Mouse (Mus musculus): ENCODE measurements around the gene Duoxa1.
"Not testable (repeated sequence)": the region's sequence is repeated elsewhere in the genome, so short reads cannot be mapped to it uniquely, and the experiment has no call there.

Gene Duoxa1

DNA sequence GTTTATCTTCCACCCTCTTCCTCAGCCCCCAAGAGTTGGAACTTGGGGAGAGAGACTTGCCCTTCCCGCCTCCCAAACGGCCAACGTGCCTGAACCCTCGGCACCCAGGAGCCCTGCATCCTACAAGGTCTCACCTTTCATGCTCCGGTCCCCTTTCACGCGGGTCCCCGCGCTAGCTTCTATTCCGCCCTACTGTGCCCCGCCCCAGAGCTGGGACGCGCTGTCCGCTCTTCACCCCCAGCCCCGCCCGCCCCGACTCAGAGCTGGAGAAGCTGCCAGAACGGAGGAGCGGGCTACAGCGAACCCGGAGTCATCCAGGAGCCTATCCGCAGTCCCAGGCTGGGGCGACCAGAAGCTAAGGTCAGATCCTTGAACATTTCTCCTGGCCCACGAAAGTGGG, at the start of gene Duoxa1:
TSS of gene Duoxa1 (minus strand) at position 195 of the 400 bp plus-strand sequence.
- DNase-seq (ENCODE audit: low spot score in 2 of 2), result no peak

DNA sequence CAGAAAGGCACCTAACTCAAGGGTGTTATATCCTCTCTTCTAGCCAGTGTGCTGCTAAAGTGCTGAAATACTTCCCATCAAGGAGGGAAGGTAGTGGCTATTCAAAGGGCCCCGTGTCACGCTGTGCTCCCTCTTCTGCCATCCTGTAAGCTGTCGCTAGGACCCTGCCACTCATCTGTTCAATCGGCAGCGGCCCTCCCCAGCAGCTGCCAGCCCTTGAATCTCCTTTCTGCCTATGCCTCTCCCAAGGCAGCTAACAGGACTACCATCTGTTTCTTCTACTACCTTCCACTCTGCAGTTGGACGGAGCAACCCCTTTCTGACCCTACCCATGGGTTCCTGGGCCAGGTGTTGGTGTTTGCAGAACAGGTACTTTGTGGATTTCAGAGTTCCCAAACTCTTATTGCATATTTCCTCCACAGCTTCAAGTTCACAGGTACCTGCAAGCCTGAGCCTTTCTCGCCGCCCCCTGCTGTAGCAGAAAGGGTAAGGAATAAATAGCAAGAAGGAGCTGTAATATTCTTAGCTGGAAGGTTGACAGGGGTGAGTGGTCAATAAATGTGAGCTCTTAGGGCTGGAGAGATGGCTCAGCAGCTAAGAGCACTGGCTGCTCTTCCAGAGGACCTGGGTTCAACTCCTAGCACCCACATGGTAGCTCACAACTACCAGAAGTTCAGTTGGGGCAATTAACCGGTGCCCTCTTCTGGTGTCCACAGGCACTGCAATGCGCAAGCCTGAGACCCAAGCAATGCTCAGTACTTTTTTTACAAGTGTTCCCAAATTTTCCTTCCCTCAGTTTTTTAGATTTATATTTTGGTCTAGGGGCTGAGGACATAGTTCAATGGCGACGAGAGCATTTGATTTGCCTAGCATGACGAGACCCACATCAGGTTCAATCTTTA, 49.3 kb upstream of the Duoxa1 start:
- DNase-seq (ENCODE audit: low spot score in 2 of 2), result no peak

DNA sequence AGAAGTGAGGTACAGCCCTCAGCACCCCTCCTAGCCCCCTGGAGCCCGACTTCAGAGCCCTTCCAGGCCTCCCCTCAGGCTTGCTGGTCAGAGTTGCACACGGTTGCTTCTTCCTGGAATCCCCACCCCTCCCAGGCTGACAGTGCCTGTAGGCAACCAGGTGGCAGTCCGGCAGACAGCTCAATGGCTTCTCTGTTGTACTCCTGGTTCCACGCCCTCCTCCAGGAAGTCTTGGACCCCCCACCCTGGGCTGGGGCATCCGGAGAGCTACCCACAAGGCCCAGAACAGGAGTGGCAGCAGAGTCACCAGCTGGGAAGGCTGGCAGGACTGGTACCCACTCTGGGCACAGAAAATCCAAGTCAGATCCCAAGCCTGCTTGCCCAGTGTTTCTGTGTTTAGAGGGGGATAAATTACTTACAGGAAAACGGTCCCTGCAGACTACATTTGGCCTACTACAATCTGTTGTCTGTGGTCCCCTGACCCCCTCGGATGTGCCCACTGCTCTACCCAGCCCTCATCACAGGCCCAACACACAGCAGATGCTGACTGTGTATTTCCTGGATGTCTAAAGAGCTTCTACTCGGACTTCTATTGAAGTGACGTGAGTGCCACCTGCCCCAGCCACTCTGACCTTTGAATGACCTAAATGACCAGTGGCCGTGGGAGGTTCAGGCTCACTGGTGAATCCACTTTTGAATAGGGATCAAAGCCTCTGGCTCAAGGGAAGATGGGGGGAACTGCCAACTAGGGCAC, 48.5 kb upstream of the Duoxa1 start:
- peak in 1 of 2 experiments; percentile 29 for DNase-seq (ENCODE audit: low spot score in 2 of 2)

DNA sequence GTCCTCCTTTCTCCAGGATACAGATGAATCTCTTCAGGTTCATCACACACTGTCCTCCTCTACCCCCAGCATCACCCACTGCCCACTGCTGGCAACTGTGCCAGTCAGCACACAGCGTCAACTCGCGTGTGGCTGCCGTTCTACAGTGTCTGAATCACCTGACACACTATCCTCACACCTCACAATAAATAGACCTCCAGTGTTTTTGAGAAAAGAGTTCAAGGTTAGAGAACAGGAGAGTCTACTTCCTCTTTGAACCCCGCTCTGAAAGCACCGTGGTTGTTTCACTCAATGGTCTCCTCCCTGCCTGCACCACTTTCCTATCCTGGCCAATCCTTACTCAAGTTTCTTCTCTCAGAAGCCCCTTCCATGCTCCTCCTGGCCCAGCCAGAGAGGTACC, 47.7 kb upstream of the Duoxa1 start:
- no peak for DNase-seq (ENCODE audit: low spot score in 2 of 2)

DNA sequence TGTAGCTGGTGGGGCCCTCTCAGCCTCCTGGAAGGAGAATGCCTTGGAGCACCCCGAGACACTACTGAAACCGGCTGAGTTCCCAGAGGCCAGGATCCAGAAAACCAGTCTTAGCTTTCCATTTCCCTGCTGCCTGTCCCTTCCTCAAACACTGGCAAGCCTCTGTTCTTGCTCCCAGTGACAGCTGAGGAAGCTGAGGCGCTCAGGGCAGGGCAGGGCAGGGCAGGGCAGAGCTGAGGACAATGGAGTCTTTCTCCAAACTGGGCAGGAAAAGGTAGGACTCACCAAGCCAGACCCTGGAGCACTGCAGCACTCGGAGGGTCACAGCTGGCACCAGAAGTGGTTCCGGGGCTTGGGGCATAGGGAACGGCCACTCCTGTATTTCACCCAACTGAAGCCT, 46.8 kb upstream of the Duoxa1 start:
- DNase-seq (ENCODE audit: low spot score in 2 of 2), result no peak

DNA sequence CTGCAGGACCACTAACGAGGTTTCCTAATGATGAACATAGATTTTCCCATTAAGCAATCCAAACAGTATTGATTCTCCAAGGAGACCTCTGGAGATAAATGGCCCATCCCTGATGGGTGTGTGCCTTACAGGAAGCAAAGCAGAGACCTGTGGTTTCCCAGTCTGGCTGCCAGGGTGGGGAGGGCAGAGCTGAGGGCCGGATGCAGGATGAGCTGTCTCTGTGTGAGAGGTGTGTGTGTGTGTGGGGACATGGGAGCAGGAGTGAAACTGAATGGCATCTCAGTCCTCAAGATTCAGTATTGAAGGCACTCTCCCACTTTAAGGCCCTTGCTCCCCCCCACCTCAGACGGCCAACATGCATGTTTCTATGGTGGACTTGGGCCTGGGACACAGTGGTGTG, 42.7 kb upstream of the Duoxa1 start:
- no peak for DNase-seq (ENCODE audit: low spot score in 2 of 2)

DNA sequence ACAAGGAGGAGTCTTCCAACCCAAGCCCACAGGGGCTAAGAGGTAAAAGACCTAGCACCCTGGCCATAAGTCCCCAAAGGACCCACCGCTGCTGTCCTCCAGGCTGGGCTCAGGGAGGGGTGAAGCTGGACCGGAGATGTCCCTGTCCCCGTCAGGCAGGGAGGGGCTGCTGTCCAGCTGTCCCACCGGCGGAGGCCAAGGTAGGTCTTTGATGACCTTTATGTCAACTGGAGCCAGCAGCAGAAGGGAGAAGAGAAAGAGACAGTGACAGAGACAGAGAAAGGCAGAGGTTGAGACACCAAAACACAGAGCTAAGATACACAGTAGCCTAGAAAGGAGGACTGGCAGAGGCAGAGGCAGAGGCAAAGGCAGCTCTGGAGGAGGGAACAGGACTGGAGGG, 41.9 kb upstream of the Duoxa1 start:
- no peak for DNase-seq (ENCODE audit: low spot score in 2 of 2)

DNA sequence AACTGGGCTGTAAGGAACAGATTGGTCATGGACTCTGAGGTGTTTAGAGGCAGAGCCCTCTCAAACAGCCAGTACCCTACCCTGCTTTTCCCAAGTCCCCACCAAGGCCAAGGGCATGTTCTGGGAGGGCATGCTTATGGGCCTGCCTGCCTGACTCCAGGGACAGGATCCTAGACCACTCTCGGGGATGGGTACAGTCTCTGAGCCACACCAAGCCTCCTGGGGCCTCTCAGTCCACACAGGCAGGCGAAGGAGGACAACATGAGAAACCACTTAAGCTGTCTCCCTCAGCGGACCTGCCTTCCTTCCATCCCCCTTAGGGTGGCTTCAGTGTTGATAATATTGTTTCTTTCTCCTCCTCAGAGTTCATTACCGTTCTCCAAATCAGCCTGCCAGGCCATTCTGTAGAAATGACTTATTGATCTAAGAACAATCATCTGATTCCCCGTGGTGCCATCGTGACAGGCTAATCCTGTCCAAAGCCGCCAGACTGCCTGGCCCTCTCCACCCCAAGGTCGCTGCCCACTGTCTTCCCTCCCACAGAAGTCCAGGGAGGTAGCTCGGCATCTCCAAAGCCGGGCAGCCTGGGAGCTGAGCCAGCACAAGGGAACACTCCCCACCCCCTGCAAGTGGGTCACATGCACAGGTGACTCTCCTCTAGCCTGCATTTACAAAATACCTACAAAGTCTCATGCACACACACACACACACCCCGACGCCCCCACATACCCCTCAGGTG, 40.8 kb upstream of the Duoxa1 start:
- DNase-seq (ENCODE audit: low spot score in 2 of 2), result peak in 1 of 2 experiments; percentile 32

DNA sequence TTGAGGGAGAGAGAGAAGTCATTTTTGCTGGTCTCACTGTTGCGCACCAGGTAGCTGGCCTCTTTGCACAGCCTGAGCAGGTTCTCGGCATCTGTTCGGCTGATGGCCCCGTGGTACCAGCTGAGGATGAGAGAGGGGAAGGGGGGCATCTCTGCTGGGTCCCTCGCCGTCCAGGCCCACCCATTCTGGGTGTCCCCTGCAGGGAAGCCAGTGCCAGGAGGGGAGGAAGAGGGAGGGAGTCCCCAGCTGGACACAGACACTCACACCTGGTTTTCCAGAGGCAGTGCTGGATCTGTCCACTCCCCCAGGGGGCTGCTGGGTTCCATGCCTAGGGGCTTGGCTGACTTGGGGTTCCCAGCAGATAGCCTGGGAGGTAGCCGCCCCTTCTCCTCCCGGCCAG, 40.2 kb upstream of the Duoxa1 start:
- DNase-seq (ENCODE audit: low spot score in 2 of 2), result no peak

DNA sequence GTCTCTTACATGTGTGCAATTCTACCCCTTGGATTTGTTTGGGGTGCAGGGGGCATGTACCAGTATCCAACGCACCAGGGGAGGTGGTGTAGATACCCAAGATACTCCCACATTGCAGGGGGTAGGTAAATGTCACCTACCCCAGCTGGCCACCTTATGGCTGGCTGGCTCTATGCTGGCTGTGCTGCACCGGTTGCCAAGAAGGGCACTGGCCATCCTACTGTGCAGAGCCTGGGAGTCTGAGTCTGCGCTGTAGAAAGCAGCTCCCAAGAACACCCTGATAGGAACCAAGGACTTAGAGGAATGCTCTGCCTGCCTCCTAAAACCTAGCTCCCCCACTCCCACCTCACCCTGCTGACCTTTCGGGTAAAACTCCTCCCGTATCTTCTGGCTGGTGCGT, 39.5 kb upstream of the Duoxa1 start:
- no peak for DNase-seq (ENCODE audit: low spot score in 2 of 2)

DNA sequence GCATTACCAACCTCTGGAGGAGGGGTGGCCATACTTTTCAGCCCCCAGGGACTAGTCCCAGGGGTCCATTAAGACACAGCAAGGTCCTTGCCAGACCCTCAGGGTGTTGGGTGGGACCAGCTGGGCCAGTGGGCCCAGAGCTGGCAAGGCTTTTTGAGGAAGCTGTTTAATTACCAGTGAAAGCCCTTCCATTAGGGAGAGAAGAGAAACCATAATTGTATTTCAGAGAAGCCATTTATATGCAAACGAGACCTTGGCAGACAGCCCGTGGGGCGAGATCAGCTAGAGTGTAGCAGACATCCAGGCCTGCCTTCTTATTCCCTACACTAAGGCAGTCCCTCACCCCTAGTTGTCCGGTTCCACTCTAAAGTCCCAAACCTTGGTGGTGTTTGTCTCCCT, 38.4 kb upstream of the Duoxa1 start:
- DNase-seq (ENCODE audit: low spot score in 2 of 2), result peak; percentile 88 to 90

DNA sequence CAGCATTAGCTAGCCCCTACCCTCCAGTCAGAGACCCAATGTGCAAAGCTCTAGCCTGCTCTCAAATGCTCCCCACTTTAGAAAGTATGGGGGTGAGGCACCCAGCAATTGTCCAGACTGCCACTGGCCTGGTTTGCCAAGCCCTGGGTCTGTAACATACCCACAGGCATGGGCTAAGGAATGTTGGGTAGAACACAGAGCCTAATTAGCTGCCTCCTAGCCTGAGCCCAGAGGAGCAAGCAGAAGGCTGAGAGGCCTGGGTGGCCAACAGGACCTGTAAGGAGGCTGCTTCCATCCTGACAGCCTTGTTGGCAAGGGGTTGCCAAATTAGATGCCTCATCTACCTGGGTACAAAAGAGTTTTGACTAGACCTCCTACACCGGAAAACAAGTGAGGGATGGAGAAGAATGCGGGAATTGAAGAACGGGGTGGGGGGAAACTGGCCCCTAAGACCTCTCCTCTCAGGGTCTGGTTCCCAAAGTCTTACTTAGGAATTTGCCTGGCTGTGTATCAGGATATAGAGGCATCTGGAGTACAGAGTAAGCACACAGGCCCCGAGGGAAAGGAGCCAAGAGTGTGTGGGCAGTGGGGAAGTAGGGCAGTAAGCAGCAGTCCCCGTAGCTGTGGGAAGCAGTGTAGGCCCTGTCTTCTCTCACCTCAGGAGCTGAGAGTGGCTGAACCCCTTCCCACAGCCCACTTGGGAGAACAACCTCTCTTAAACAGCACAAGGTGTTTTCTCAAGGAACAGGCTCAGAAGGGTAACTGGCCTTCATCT, 37.8 kb upstream of the Duoxa1 start:
- peak; percentile 73 to 74 for DNase-seq (ENCODE audit: low spot score in 2 of 2)

DNA sequence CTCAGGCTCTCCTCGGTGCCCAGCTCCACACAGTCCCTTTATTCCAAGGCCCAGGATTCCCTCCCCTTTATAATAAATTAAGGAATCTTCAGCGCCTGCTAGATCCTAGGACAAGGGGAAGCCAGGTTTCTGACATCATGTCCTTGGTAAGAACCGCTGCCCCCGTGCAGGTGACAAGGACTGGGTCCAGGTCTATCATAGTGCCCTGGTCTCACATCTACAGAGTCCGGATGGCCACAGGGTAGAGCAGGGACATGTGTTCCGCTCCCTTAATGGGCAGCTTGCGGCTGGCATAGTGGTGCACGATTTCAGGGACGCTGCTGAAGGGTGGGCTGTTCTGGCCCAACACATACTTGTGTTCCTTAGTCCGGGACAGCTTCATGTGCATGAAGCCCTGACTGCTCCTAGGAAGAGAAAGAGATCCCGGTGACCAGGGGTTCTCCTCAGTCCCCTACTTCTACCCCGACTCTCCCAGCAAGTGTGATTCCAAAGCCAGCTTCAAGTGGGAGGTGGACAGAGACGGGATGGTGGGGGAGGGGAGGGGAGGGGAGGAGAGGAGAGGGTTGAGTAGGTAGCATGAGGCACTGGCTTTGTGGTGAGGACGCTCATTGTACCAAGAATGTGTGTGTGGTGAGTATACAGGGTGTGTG, 35.7 kb upstream of the Duoxa1 start:
- peak; percentile 44 to 61 for DNase-seq (ENCODE audit: low spot score in 2 of 2)

DNA sequence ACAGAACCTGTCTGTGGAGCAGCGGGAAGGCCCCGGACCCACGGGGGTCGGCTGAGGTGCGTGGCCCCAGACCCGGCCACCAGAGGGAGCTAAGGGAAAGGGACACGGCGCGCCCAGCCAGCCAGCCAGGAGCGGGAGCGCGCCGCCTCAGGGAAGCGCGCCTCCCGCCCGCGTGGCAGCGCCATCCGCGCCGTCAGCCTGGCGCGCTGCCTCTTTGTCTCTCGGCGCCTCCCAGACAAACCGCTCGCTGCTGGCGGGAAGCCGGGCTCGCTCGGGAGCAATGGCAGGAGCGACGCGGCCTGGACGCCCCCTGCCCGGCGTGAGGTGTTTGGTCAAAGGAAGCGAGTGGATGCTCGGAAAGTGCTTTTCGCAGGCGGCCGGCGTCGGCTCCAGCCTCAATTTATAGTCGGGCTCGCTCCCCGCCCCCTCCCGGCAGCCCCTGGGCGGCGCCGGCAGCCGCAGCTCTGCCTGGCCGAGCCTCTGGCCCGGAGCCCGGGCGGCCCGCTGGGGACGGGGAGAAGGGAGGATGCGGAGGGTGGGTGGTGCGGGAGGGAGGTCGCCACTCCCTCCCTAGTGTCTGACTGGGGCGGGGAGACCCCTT, 35.1 kb upstream of the Duoxa1 start:
- DNase-seq (ENCODE audit: low spot score in 2 of 2), result peak; percentile 90 to 92

DNA sequence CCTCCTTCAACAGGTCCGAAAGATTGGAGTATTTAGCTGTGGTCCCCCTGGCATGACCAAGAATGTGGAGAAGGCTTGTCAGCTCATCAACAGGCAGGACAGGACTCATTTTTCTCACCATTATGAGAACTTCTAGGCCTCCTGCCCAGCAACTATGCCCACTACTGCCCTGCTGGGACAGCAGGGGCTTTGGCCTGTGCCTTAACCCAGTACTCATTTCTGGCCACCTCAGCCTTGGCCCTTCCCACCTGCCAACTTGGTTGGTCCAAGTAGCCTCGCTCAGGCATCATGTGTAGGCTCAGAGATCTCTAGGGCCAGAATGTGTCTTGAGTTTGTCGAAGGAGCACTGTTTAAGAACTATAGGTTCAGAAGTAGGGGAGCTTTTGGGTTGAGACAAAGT, 33.7 kb upstream of the Duoxa1 start:
- DNase-seq (ENCODE audit: low spot score in 2 of 2), result no peak

DNA sequence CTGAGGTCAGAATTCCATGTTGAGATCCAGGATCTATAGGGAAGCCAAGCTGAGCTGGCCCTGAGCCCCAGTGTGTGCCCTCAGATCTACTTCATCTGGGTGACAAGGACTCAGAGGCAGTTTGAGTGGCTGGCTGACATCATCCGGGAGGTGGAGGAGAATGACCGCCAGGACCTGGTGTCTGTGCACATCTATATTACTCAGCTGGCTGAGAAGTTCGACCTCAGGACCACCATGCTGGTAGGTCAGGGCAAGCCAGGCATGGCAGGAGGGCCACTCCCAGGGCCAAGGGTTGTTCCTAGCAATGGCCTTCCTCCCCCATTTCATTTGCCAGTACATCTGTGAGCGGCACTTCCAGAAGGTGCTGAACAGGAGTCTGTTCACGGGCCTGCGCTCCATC, 32.6 kb upstream of the Duoxa1 start:
- not testable (repeated sequence) for DNase-seq (ENCODE audit: low spot score in 2 of 2)

DNA sequence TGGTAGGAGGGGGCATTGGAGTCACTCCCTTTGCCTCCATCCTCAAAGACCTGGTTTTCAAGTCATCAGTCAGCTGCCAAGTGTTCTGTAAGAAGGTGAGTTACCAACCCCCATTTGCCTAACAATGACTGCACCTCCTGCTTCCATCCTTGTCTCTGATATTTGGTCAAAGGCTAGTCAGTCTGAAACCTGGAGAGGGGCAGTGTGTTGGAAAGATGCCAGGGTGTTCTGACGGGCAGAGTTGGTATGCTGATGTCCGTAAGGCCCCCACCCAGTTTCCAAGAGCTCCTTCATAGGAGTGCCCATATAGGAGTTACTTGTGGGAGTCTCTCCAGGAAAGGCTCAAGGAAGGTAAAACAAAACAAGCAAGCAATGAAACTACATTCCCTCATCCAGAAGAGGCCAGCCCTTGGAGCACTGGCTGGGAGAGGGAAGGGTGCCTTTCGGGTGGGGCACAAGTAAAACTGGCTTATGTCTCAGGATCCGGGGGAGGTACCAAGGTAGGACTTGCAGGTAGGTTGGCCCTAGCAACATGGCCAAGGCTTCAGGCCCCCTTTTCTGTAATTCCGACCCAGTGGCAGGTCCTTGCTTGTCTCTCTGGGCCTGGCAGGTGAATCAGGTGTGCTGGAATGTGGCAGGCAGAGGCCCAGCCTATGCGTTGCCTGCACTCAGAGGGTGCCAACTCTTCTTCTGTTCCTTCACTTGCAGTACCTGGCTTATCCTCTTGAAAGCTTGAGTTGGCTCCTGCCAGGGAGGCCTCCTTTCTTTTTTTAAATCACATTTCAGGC, 31.8 kb upstream of the Duoxa1 start:
- DNase-seq (ENCODE audit: low spot score in 2 of 2), result peak in 1 of 2 experiments; percentile 26

DNA sequence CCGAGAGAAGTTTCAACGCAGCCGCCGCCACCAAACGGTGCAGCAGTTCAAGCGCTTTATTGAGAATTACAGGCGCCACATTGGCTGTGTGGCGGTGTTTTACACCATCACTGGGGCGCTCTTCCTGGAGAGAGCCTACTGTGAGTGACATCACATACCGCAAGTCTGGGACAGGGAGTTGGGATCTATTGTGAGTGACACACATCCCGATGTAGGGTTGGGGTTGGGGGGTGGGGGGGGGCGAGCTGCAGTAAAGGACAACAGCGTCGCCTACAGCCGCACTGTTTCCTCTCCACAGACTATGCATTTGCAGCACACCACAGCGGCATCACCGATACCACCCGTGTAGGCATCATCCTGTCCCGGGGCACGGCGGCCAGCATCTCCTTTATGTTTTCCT, 23.8 kb upstream of the Duoxa1 start:
- no peak for DNase-seq (ENCODE audit: low spot score in 2 of 2)

DNA sequence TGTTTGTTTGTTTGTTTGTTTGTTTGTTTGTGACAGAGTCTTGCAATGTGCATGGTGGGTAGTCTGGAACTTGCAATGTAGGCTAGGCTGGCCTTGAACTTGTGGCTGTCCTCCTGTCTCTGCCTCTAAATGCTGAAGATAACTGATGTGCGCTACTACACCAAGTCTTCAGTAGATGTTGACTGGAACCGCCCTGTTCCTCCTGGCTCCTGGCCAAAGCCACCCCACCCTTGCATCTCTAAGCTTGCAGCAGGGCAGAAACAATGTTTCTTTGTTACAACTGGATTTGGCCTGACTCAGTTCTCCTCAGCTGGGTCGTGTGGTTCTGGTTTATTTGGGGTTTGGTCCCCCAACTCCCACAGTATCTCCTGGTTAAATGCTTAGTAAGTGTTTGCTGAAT, 20.6 kb upstream of the Duoxa1 start:
- no peak for DNase-seq (ENCODE audit: low spot score in 2 of 2)

DNA sequence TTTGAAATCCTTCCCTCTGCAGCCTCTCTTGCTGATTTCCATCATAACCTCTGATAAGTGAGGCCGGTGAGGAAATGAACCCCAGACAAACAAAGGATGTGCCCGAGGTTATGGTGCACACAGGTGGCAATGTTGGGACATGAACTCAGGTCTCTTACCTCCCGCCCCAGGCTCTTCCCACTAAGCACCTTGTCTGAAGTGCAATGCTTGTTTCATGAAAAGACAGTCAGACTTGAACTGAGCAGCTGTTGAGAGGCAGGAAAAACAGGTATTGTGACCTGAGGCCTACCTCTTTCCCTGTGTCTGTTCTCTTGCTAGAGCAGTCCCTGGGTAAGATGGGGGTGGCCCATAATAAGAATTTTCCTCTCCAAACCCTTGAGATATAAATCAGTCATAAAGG, 18.7 kb upstream of the Duoxa1 start:
- DNase-seq (ENCODE audit: low spot score in 2 of 2), result no peak
